Mouse (Mus musculus): ENCODE results near the gene Rfx3. TPM values are rescaled to one million over a fixed set of nuclear protein-coding genes. Genes with fewer than 3 reads are reported as not detected.

Gene Rfx3
- polyA plus RNA-seq, 1 experiment from 2014 or later: 7.2 TPM

GRCm38 (mm10) chr19:27902601-27903000 is 108.4 kb downstream of the Rfx3 start:
- 60% methylated on average over 9 of the region's 9 CpGs for WGBS
- H3K27me3 ChIP-seq (replicated peaks): no peaks in the 10 kb centered on the region
- H3K4me3 ChIP-seq (replicated peaks): no peak overlapping the region
- no peak overlapping the region for H3K9ac ChIP-seq
- no peaks in the 10 kb centered on the region for H3K9me3 ChIP-seq
- H3K4me1 ChIP-seq (replicated peaks): no peaks in the 10 kb centered on the region
- H3K4me2 ChIP-seq (replicated peaks): no peak overlapping the region
- H3K27ac ChIP-seq: no peak overlapping the region
- no peaks in the 10 kb centered on the region for H3K36me3 ChIP-seq
- no peak for ATAC-seq

- Histone ChIP-seq H3K4me2 (replicated peaks) (no peak overlapping the region), H3K27ac (no peak overlapping the region), H3K4me1 (replicated peaks) (no peaks in the 10 kb centered on the region), H3K4me3 (replicated peaks) (no peak overlapping the region), H3K9ac (no peak overlapping the region), H3K36me3 (no peaks in the 10 kb centered on the region), H3K9me3 (no peaks in the 10 kb centered on the region), H3K27me3 (replicated peaks) (no peaks in the 10 kb centered on the region)
- ATAC-seq: peak; percentile 88
- WGBS: 67% methylated on average over 6 of the region's 6 CpGs
Measured at GRCm38 (mm10) chr19:27901693-27902092, 109.3 kb downstream of the Rfx3 start.

DNA sequence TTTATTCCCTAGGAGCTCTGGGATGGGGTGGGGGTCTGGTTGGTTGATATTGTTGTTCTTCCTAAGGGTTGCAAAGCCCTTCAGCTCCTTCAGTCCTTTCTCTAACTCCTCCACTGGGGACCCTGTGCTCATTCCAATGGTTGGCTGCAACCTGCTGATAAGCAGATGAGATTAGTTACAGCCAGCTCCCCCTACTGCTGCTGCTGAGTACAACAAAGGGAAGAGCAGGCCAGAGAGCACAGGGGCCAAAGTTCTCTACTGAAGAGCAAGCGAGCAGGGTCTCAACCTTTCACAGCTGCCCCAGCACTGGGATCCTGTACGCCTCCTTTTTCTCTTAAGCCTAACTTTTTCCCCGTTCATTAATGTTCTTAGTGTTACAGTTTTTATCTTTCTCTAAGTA is 126.4 kb downstream of the Rfx3 start:
- 85% methylated on average over 3 of the region's 3 CpGs for WGBS
- no peak overlapping the region for H3K27ac ChIP-seq
- H3K4me3 ChIP-seq (replicated peaks): no peak overlapping the region
- H3K9me3 ChIP-seq: no peaks in the 10 kb centered on the region
- no peaks in the 10 kb centered on the region for H3K4me1 ChIP-seq (replicated peaks)
- no peak for ATAC-seq
- no peaks in the 10 kb centered on the region for H3K27me3 ChIP-seq (replicated peaks)
- no peak overlapping the region for H3K9ac ChIP-seq
- no peak overlapping the region for H3K4me2 ChIP-seq (replicated peaks)
- H3K36me3 ChIP-seq: no peaks in the 10 kb centered on the region

DNA sequence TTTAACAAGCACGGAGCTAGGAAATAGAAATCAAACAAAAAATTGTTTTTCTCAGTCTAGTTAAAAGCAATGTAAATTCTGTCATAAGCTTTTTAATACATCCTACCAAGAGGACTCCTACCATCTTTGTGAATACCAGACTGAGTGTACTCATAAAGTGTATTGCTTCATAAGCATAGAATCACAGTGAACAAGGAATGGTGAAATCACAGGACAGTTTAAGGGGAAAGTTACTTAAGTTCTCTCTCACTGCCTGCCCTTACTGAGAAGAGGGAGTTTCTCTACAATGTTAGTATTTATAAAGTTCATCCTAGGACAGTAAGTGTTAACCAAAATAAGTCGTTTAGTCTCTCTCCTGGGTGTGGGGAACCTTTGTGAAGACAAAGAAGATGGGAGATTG is 133.5 kb downstream of the Rfx3 start:
- no peaks in the 10 kb centered on the region for H3K4me1 ChIP-seq (replicated peaks)
- H3K36me3 ChIP-seq: no peaks in the 10 kb centered on the region
- H3K4me3 ChIP-seq (replicated peaks): no peak overlapping the region
- 82% methylated on average over 2 of the region's 2 CpGs for WGBS
- no peak for ATAC-seq
- no peak overlapping the region for H3K9ac ChIP-seq
- H3K27me3 ChIP-seq (replicated peaks): no peaks in the 10 kb centered on the region
- no peak overlapping the region for H3K27ac ChIP-seq
- H3K4me2 ChIP-seq (replicated peaks): no peak overlapping the region
- no peaks in the 10 kb centered on the region for H3K9me3 ChIP-seq

- no peak overlapping the region for H3K4me2 ChIP-seq (replicated peaks)
- no peak for ATAC-seq
Measured at GRCm38 (mm10) chr19:27870794-27871193, 140.2 kb downstream of the Rfx3 start.

GRCm38 (mm10) chr19:27859641-27860040 is 151.3 kb downstream of the Rfx3 start:
- Histone ChIP-seq H3K27me3 (replicated peaks) (no peaks in the 10 kb centered on the region), H3K4me3 (replicated peaks) (no peak overlapping the region), H3K4me2 (replicated peaks) (no peak overlapping the region), H3K27ac (no peak overlapping the region), H3K36me3 (no peaks in the 10 kb centered on the region), H3K9me3 (no peaks in the 10 kb centered on the region), H3K9ac (no peak overlapping the region), H3K4me1 (replicated peaks) (no peaks in the 10 kb centered on the region)
- no peak for ATAC-seq

More at GRCm38 (mm10) chr19:27870794-27871193, 140.2 kb downstream of the Rfx3 start:
- Histone ChIP-seq H3K9me3 (no peaks in the 10 kb centered on the region), H3K36me3 (no peaks in the 10 kb centered on the region), H3K27ac (no peak overlapping the region), H3K9ac (no peak overlapping the region), H3K27me3 (replicated peaks) (no peaks in the 10 kb centered on the region), H3K4me3 (replicated peaks) (no peak overlapping the region), H3K4me1 (replicated peaks) (no peaks in the 10 kb centered on the region)
- WGBS: 88% methylated on average over 3 of the region's 3 CpGs

- WGBS: 93% methylated on average over 1 of the region's 1 CpGs
- ATAC-seq: no peak
- Histone ChIP-seq H3K9ac (no peak overlapping the region), H3K4me3 (replicated peaks) (no peak overlapping the region), H3K27ac (no peak overlapping the region), H3K4me2 (replicated peaks) (no peak overlapping the region), H3K36me3 (no peaks in the 10 kb centered on the region), H3K27me3 (replicated peaks) (no peaks in the 10 kb centered on the region), H3K4me1 (replicated peaks) (no peaks in the 10 kb centered on the region), H3K9me3 (no peaks in the 10 kb centered on the region)
Measured at GRCm38 (mm10) chr19:27848946-27849345, 162.0 kb downstream of the Rfx3 start.

GRCm38 (mm10) chr19:27847055-27847454 is 163.9 kb downstream of the Rfx3 start:
- Histone ChIP-seq H3K9me3 (no peaks in the 10 kb centered on the region), H3K4me2 (replicated peaks) (no peak overlapping the region), H3K9ac (no peak overlapping the region), H3K36me3 (no peaks in the 10 kb centered on the region), H3K4me3 (replicated peaks) (no peak overlapping the region), H3K4me1 (replicated peaks) (no peaks in the 10 kb centered on the region), H3K27ac (no peak overlapping the region), H3K27me3 (replicated peaks) (no peaks in the 10 kb centered on the region)
- WGBS: 80% methylated on average over 4 of the region's 4 CpGs
- no peak for ATAC-seq

DNA sequence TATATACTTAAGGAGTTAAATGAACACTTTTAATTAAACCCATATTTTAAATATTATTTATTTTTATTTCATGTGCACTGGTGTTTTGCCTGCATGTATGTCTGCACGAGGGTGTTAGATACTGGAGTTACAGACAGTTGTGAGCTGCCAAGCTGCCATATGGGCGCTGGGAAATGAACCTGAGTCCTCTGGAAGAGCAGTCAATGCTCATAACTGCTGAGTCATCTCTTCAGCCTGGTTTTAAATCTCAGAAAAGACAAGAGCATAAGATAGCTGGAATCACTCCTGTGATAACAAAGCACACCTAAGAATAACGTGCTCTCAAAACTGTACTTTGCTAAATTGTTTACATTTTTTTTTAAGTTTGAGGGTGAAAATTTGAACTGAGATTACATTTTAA is 172.3 kb downstream of the Rfx3 start:
- H3K4me1 ChIP-seq (replicated peaks): no peaks in the 10 kb centered on the region
- ATAC-seq: no peak
- no peak overlapping the region for H3K4me3 ChIP-seq (replicated peaks)
- no peaks in the 10 kb centered on the region for H3K9me3 ChIP-seq
- no peak overlapping the region for H3K27ac ChIP-seq
- H3K36me3 ChIP-seq: no peaks in the 10 kb centered on the region
- H3K27me3 ChIP-seq (replicated peaks): no peaks in the 10 kb centered on the region
- no peak overlapping the region for H3K9ac ChIP-seq
- H3K4me2 ChIP-seq (replicated peaks): no peak overlapping the region
- WGBS: 66% methylated on average over 3 of the region's 3 CpGs

DNA sequence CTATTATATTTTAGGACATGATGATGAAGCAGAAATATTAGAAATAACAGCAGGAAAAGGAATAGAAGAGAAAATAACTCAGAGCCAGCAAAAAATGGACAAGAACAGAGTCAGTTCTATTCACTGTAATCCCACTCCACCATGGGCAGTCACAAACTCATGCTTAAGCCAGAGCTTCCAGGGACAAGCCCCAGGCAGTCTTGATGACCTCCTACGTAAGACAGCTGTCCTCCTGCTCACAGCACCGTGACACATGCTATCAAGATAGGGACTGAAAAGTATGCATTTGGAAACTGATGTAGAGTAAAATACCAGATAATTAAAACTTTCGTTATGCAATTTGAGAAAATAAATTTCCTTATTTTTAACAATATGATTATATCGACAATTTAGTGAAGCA is 172.9 kb downstream of the Rfx3 start:
- WGBS: 80% methylated on average over 4 of the region's 4 CpGs
- Histone ChIP-seq H3K27me3 (replicated peaks) (no peaks in the 10 kb centered on the region), H3K9ac (no peak overlapping the region), H3K4me2 (replicated peaks) (no peak overlapping the region), H3K4me3 (replicated peaks) (no peak overlapping the region), H3K27ac (no peak overlapping the region), H3K9me3 (no peaks in the 10 kb centered on the region), H3K4me1 (replicated peaks) (no peaks in the 10 kb centered on the region), H3K36me3 (no peaks in the 10 kb centered on the region)
- ATAC-seq: no peak

- Histone ChIP-seq H3K4me2 (replicated peaks) (no peak overlapping the region), H3K27me3 (replicated peaks) (no peaks in the 10 kb centered on the region), H3K9me3 (no peaks in the 10 kb centered on the region), H3K4me1 (replicated peaks) (no peaks in the 10 kb centered on the region), H3K36me3 (no peaks in the 10 kb centered on the region), H3K4me3 (replicated peaks) (no peak overlapping the region), H3K27ac (no peak overlapping the region), H3K9ac (no peak overlapping the region)
- 73% methylated on average over 1 of the region's 1 CpGs for WGBS
- no peak for ATAC-seq
Measured at GRCm38 (mm10) chr19:27832448-27832847, 178.5 kb downstream of the Rfx3 start.

DNA sequence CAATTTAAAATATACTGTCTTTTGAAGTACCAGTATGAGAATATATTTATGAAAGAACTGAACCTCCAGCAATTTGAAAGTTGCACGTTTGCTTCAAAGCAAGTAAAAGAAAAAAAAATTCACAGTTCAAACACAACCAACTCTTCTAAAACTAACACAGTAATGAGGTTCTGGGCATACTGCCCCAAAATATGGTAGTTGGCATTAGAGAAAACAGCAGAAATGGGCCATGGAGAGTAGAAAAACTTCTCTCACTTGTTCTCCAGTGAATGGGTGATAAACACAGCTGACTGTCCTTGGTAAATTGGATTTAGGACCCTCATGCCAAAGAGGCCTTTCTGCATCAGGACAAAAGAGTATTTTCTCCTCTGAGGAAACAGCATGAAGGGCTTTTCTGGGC is 182.7 kb downstream of the Rfx3 start:
- 73% methylated on average over 1 of the region's 1 CpGs for WGBS
- ATAC-seq: no peak
- H3K36me3 ChIP-seq: no peaks in the 10 kb centered on the region

DNA sequence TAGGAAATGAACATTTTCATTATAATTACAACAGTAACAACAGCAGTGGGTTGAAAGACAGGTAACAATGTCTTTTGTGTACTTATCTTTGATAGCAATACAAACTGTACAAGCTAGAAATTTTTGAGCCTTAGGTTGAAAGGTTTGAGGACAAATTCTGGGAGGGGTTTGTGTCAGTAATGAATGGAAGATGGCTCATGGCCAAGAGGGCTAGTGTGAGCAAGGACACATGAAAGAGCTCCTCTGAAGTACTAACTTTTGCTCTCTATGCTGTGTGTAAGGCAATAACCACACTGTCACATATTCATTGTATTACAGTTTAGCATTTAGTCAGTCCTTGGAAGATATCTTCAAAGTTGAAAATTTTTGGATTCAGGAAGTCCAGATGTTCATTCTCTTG is 193.3 kb downstream of the Rfx3 start:
- Histone ChIP-seq H3K27ac (no peak overlapping the region), H3K9me3 (no peaks in the 10 kb centered on the region), H3K36me3 (no peaks in the 10 kb centered on the region), H3K27me3 (replicated peaks) (no peaks in the 10 kb centered on the region), H3K4me1 (replicated peaks) (no peaks in the 10 kb centered on the region), H3K4me2 (replicated peaks) (no peak overlapping the region), H3K4me3 (replicated peaks) (no peak overlapping the region), H3K9ac (no peak overlapping the region)
- no peak for ATAC-seq

More for the DNA sequence above, 182.7 kb downstream of the Rfx3 start:
- Histone ChIP-seq H3K4me2 (replicated peaks) (no peak overlapping the region), H3K9ac (no peak overlapping the region), H3K27ac (no peak overlapping the region), H3K4me3 (replicated peaks) (no peak overlapping the region), H3K27me3 (replicated peaks) (no peaks in the 10 kb centered on the region), H3K9me3 (no peaks in the 10 kb centered on the region), H3K4me1 (replicated peaks) (no peaks in the 10 kb centered on the region)

DNA sequence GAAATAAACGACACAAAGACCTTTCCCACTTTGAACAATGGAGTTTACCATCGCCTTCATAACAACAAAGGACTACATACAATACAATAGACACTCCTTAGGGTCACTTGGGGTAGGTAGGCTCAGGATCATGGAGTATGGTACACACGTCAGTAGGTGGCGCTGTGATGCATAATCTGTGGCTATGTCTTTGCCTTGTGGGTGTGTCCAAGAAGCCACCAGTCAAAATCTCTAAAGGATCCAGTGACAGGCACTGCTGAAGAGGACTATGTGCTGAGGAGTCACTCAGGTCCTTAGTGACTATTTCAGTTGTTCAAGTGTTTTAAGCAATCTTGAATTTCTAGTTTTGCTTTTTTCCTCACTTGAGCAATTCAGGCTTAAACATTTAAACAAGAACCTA is 230.9 kb downstream of the Rfx3 start:
- H3K36me3 ChIP-seq: 0 out of 2 replicates have a peak, but pooled peaks cover 2% of the 10 kb centered on the region
- no peak overlapping the region for H3K4me3 ChIP-seq (replicated peaks)
- H3K9me3 ChIP-seq: no peaks in the 10 kb centered on the region
- H3K27me3 ChIP-seq (replicated peaks): no peaks in the 10 kb centered on the region
- no peak overlapping the region for H3K27ac ChIP-seq
- 63% methylated on average over 4 of the region's 4 CpGs for WGBS
- no peak overlapping the region for H3K4me2 ChIP-seq (replicated peaks)
- no peak overlapping the region for H3K9ac ChIP-seq
- no peak for ATAC-seq
- no peaks in the 10 kb centered on the region for H3K4me1 ChIP-seq (replicated peaks)

All from intestine, embryonic 15.5 days (tissue).